Mouse (Mus musculus) neutrophil, adult 59 days (primary cell): ENCODE data around the gene Bak1. TPM values are rescaled to one million over a fixed set of nuclear protein-coding genes. Genes with fewer than 3 reads are reported as not detected.

Source experiments
- total RNA-seq, 2 experiments: library from RNA; stranded (reverse); gene quantifications; 1 replicate in 1 of 2; 2 replicates in 1 of 2; pipeline ENCODE4 v1.2.4; 2023

Bak1 gene
- 10 to 100 TPM; 71.5 to 74.4 TPM for total RNA-seq

DNA sequence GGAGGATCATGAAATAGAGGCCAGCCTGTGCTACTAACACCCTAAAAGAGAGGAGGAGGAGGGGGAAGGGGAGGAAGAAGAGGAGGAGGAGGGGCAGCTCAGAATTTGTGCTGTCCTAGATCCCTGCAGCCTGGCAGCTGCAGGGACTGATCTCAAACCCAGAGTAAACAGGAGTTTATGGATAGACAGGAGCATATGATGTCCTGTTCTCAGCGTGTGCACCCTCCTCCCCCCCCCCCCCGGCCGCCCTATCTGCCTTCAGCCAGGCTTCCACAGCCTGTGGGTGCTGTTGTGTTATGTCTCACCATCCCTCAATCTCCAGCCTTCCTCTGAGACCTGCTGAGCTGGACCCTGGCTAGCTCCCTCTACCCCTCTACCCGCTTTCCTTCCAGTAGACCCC, at the start of gene Bak1:
Gene Bak1 (minus strand): TSS at position 101 of the 400 bp plus-strand sequence.

DNA sequence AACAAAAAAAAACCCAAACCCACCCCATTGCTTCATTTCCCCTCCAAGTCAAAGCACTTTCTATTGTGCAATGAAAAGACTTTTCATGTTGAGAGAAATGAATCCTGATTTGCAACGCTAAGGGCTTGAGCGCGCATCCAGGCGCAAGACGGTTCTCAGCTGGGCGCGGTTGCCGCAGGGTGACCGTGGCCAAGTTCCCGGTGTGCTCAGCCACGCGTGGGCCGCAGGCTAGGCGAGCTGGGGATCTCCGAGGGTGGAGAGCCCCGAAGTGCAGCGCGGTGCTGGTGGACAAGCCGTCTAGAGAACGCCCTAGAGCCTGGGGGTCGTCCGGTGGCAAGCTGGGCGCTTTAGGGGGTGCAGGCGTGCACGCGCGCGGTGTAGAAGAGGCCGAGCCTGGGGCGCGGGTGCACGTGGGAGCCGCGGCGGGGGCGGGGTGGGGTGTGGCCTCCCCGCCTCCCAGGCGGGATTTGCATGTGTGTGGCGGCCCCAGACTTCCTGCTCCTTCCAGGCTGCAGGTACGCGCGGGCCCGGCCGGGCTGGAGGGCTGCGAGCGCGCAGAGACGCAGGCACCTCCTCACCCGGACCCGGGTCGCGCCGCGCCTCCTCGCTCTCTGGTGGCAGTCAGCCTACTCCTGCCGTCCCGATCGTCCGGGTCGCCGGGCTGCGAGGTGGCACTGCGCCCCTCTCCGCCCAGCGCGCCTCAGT, 28.2 kb upstream of the Bak1 start, which contains the start of gene Itpr3:
Gene Itpr3 (plus strand): TSS at position 493 of the 705 bp plus-strand sequence.

DNA sequence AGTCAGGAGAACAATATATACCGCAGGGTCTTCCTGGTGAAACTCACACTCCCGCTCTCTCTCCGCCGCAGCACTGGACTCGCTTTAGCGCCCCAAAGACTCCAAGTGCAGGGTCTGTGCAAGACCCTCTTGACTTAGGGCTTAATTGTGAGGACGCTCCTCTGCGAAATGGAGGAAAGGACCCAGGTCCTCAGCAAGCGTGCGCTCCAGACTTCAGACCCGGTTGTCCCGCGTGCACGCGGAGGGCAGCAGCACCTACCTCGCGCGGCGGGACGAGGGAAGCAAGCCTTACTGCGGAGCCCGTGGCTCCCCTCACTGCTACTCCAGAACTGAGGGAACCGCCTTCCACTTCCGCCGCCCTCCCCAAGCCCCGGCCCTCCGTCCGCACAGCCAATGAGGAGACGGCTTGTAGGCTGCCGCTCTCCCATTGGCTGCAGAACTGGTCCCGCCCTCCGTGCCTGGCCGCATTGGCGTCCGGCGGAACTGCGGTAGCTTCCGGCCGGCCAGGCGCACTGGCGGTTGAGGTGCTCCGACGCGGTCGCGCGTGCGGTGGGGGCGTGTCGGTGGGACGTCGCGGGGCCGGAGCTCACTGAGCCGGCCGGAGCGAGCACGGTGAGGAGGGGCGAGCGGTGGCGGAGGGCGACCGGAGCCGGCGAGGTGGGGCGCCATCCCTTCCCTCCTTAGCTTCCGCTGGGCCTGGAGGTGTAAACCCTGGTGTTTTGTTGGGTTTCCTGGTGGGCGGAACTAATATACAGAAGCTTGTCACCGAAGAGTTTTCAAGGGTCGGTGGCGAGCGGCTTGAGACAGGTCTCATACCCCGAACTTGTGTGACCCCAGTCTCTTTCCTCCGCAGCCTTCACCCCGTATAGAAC, 55.9 kb downstream of the Bak1 start, which contains the start of gene Zbtb9:
Gene Zbtb9 (plus strand): TSS at position 465 of the 872 bp plus-strand sequence.

Other genes with a start within 250 kb of the Bak1 start
- gene Bnip1, start 247.9 kb downstream of the Bak1 start, total RNA-seq, result 10 to 100 TPM; 13.7 to 15.9 TPM
- not detected for gene Nkx2-5, start 184.0 kb downstream of the Bak1 start, total RNA-seq
- 10 to 100 TPM; 15.5 to 16.1 TPM for gene Kifc5b, start 111.9 kb downstream of the Bak1 start, total RNA-seq
- gene Phf1, start 96.0 kb downstream of the Bak1 start, total RNA-seq, result 10 to 100 TPM; 63.4 to 68.4 TPM
- 10 to 100 TPM; 57.1 to 73.2 TPM for gene Cuta, start 89.4 kb downstream of the Bak1 start, total RNA-seq
- 1 to 10 TPM; 2.3 to 2.6 TPM for gene Syngap1, start 87.8 kb downstream of the Bak1 start, total RNA-seq
- gene Zbtb9, start 55.8 kb downstream of the Bak1 start, total RNA-seq, result 10 to 100 TPM; 10.5 to 14.8 TPM
- 1 to 10 TPM; 5.9 to 8.3 TPM for gene Itpr3, start 28.3 kb upstream of the Bak1 start, total RNA-seq
- 10 to 100 TPM; 33.5 to 34.5 TPM for gene Uqcc2, start 104.9 kb upstream of the Bak1 start, total RNA-seq
- gene Ip6k3, start 138.8 kb upstream of the Bak1 start, total RNA-seq, result under 1 TPM; 0.33 to 0.73 TPM
- 10 to 100 TPM; 39.4 to 50.7 TPM for gene Lemd2, start 175.5 kb upstream of the Bak1 start, total RNA-seq